Mouse (Mus musculus): ENCODE results near the gene Ttc39b.

Ttc39b gene

GRCm38 (mm10) chr4:83316718-83317117, 7.3 kb downstream of the Ttc39b start:
- peak; percentile 20 to 51 for DNase-seq

GRCm38 (mm10) chr4:83315930-83316329, 8.1 kb downstream of the Ttc39b start:
- DNase-seq, result no peak

DNA sequence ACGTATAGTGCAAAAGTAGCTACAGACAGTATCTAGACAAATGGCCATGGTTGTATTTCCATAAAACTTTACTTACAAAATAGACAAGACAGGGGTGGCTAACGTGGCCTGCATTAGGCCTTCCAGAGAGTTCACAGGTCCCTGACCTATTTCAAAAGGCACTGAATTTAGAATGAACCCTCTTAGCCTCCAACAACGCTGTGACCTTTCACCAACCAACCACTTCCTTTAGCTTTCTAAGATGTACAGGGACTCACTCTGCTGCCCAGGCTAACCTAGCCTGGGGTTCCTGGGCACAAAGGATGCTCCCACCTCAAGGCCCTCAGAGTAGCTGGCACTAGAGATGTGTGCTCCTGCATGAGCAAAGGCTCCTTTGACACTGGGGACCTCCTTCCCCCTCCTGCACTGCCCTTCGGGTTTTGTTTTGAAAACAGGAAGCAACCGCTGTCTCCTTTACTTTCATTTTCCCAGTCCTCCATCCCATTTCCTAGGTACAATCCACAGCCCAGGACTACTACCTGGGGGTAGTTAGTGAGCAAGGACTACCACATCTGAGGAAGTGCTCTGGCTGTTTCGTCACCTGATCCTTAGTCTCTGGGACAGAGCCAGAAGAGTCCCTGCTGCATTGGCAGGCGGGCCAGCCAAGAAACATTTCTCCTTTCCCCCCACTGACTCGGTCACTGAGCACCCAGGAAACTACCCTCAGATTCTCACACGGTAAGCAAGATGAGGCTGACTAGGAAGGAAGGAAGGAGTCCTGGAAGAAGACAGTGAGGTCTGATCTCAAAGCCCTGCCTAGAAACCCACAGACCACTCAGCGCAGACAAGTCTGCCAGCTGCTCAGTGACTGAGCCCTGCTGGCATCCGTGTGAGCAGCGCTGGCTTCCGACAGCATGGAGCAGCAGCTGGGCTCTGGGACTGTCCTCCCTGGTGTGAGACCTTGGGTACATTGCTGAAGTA, 8.9 kb downstream of the Ttc39b start:
- peak; percentile 49 to 71 for DNase-seq

GRCm38 (mm10) chr4:83314261-83314793, 9.7 kb downstream of the Ttc39b start:
- no peak for DNase-seq

- DNase-seq, result no peak
Measured at GRCm38 (mm10) chr4:83312336-83312735, 11.7 kb downstream of the Ttc39b start.

- no peak for DNase-seq
Measured at GRCm38 (mm10) chr4:83311481-83311880, 12.6 kb downstream of the Ttc39b start.

- DNase-seq, result peak; percentile 27 to 64
Measured at GRCm38 (mm10) chr4:83310990-83311389, 13.1 kb downstream of the Ttc39b start.

- no peak for DNase-seq
Measured at GRCm38 (mm10) chr4:83308914-83309313, 15.1 kb downstream of the Ttc39b start.

DNA sequence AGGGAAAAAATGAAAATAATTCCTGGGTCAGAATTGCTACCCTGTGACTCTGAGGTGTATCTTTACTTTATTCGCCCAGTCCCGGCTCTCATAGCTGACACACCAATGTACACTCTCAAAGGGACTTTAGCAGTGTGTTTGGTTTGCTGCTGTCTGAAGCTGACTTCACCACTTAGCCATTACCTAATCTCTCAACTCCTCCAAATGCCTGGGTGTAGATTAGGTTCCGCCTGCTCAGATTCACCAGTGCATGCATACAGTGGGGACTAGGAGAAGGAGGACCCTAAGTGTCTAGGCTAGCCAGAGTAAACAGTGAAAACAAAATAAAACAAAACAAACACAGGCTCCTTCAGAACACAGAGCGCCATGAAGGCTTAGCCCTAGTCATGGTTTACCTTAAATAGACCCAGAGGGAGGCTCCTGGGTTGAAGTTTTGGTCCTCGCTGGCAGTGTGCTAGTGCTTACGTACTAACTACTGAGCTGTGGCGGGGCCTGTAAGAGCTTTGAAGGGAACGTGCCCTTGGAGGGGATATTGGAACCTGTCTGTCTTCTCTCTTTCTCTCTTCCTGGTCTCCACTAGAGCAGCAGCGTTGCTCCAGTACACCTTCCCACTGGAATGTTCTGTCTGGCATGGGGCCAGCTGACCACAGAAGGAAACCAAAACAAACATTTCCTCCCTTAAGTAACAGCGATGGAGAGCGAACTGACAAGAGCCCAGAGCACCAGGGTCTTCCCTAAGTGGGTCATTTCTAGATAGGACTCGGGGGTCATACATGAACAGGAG, 16.2 kb downstream of the Ttc39b start:
- DNase-seq, result peak; percentile 80 to 86

DNA sequence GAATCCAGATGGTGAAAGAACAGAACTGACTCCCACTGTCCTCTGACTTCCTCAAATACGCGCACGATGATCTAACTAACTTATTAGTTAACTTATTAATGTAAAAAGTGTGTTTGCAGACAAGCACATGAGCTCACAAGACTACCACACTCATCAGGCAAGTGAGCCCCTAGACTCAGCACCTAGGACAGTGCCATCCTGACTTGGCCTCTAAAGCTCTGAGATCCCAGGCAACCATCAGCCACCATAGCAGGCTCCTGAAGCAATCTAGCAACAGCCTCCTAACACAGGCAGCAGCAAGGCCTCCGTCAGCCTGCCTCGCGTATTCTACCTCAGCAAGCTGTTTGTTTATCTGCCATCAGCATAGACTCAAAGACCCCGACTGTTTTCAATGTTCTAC, 17.2 kb downstream of the Ttc39b start:
- no peak for DNase-seq

- no peak for DNase-seq
Measured at GRCm38 (mm10) chr4:83305099-83305498, 19.0 kb downstream of the Ttc39b start.

DNA sequence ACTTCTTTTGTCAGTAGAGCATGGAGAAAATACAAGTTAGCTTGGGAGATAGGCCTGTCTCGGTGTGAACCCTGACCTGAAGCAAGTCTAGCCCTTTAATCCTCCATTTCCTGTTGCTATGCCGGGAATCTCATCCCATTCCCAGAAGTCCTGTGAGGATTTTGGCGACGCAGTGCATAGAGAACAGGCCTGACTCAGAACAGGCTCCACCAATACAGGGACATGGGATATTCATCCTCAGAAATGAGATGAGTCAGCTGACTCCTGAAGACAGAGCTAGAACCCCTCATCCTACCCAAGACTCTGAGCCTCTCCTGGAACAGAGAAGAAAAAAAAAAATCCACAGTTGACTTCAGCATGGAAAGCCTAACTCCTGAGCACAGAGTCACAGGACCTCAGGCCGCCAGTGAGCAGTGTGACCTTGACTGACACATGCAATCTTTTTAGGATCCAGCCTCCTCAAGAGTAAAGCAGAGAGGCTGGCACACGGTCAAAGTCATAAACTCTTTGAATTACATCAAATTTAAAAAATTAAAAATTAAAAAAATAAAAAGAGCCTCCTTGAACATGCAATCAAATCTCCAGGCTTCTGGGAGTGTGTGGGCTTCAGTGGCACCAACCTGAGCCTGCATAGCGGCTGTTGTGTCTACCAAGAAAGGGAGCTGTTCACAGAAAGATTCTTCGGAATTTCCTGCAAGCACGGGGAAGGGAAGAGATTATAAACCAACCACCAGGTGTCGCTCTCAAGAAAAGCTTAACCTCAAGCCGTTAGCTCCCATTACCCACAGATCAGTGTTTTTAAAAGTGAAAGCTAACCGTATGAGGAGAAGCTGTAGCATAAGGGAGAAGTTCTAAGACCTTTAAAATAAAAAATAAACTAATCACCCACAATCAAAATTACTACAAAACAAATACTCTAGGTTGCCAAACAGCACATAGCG, 20.9 kb downstream of the Ttc39b start:
- peak; percentile 75 to 87 for DNase-seq

DNA sequence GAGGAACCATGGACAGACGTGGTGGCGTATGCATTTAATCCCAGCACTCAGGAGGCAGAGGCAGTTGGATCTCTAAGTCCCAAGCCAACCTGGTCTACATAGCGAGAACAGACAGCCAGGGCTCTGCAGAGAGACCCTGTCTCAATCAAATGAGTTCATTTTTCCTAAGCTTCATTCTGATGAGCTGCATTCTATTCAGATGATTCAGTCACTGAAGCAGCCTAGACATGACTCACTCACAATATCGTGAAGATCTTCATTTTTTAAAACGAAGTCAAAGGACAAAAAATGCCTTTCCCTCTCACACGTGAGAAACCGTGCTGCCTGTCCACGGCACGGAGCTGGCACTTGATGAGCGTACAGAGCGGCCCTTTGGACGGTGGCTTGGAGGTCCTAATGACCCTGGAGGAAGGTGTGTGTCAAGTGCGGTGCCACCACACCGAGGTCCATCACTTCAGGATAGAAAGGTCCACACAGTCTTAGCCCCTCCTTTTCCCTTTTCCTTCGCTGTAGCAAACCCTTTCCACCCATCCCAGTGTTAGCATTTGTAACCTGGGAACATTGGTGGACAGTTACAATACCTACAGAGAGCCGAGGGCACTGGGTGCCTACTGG, 21.8 kb downstream of the Ttc39b start:
- DNase-seq, result no peak

GRCm38 (mm10) chr4:83301713-83302112, 22.3 kb downstream of the Ttc39b start:
- no peak for DNase-seq

GRCm38 (mm10) chr4:83284768-83285350, 39.2 kb downstream of the Ttc39b start:
- peak; percentile 37 to 61 for DNase-seq

GRCm38 (mm10) chr4:83283973-83284767, 39.9 kb downstream of the Ttc39b start:
- no peak for DNase-seq

GRCm38 (mm10) chr4:83282424-83282823, 41.6 kb downstream of the Ttc39b start:
- DNase-seq, result peak in 1 of 2 experiments; percentile 32

DNA sequence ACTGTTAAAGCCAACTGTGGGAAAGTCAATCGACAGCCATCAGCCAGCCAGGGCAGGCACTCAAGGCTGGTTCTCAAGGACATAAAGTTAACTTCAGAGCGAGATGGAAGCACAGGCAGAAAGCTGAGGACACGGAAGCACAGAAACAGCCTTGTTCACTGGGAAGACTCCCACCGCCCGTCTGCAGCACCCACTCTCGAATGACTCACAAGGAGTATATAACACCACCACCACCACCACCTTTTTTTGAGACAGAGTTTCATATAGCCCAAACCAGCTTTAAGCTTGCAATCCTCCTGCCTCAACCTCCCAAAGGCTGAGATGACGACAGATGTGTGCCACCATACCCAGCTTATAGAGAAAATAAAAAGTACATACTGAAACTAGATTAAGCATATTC, 44.8 kb downstream of the Ttc39b start:
- no peak for DNase-seq

DNA sequence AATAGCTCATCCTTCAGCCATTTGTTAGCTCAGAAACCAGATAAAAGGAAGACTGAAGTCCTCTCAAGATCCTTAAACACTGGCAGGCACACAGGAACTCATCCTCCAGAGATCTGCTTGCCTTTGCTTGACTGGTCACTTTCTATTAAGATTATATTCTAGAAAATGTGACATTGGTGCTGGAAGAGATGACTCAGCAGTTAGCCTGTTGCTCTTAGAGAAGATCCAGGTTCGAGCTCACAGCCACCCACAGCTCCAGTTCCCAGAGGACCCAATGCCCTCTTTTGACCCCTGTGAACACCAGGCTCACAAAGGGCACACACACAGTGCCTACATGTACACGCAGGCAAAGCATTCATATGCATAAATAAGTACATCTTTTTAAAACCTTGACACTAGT, 49.8 kb downstream of the Ttc39b start:
- DNase-seq, result no peak

DNA sequence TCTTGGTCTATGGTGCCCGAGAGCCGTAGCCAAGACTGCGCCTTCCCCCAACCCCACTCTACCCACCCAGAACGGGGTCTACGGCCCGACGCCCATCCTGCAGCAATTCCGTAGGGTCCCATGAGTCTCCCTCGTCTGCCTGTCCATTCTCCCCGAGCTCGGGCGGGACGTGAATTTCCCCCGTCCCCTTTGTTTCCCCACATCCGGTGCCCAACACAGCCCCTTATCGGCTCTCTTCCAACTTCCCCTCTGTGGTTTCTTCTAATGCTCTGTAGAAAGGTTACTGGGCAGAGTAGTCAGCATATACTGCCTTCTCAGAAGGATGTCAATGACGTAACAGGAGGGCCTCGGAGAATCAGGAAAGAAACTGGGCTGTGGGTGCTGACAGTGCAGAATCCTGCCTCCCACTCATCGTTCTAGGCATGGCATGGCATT, 50.4 kb downstream of the Ttc39b start:
- DNase-seq, result no peak
